Mouse (Mus musculus): ENCODE data around the gene Cpd. TPM values are rescaled to one million over a fixed set of nuclear protein-coding genes. Genes with fewer than 3 reads are reported as not detected.
A peak's percentile ranks its signal among the peaks of the same experiment; 100 is the strongest.

Gene Cpd
- total and polyA plus RNA-seq, 3 experiments, result 11.2 to 28.5 (median 27.7) TPM

DNA sequence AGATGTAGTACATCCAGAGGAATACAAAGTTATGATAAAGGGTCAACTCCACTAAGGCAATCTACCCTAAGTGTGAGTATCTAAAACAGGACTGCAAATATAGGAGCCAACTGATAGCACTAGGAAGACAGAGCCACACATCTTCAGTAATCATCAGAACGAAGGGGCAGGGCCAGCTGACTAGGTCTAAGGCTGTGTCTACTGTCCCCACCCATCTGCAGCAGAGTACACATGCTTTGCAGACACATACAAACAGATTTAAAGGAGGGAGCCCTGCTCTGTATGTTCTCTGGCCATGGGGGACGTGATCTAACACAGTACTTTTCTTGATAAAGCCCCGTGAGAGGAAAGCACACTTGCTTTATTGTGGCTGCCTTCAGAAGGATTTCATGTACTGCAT, 25.5 kb downstream of the Cpd start:
- no peak overlapping the region for H3K4me2 ChIP-seq (ENCODE audit: insufficient read depth, low read depth, poor library complexity, severe bottlenecking)
- no peak for DNase-seq (ENCODE audit: extremely low read depth)

DNA sequence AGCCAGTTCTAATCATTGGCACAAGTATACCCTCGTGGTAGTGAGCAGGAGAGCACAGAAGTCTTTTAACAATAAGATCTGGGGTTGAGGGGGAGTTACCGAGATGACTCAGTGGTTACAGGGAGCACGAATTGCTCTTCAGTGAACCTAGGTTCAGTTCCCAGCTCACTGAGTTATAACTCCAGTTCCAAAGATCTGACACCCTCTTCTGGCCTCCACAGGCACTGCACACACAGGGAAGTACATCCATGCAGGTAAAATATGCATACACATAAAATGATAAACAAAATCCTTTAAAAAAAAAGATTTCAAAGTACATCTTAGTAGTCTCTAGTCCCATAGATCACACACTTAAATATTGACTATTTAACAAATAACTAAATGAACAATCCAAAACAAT, 29.2 kb downstream of the Cpd start:
- no peak for DNase-seq (ENCODE audit: extremely low read depth)
- H3K9me3 ChIP-seq (replicated peaks; ENCODE audit: low read length), result peaks cover 2% of the 10 kb centered on the region
- no peak overlapping the region for H3K4me3 ChIP-seq (replicated peaks in 1 of 3; ENCODE audit: low read depth in 2 of 3, low read length in 2 of 3, poor library complexity in 1 of 3)
- in situ Hi-C loops (cut with MboI; ENCODE audit: low pct_ligation_motif_present, low pct_unique_long_range_greater_than_20kb, low sequenced_read_pairs) (no loop called here), dilution Hi-C loops (cut with MboI; ENCODE audit: extremely low pct_ligation_motif_present, extremely low pct_unique_long_range_greater_than_20kb, low sequenced_read_pairs) (no loop called here)
- H3K4me1 ChIP-seq (ENCODE audit: control insufficient read depth in 1 of 2, insufficient read depth in 2 of 2), result peaks cover 8 to 17% of the 10 kb centered on the region in 2 experiments; a peak in 3 of 4 replicates
- H3K4me2 ChIP-seq (ENCODE audit: insufficient read depth, low read depth, poor library complexity, severe bottlenecking), result no peak overlapping the region
- no peak for TF ChIP-seq MYC (IDR thresholded peaks at IDR 0.05; ENCODE audit: low read depth, low read length)
- TF ChIP-seq SMC3 (IDR thresholded peaks at IDR 0.05; ENCODE audit: low read depth, low read length), result peak; percentile 41
- no peak for TF ChIP-seq PAX5 (IDR thresholded peaks at IDR 0.05; ENCODE audit: low read length)
- peak; percentile 21 for TF ChIP-seq RAD21 (IDR thresholded peaks at IDR 0.05; ENCODE audit: low read depth, low read length)
- TF ChIP-seq EP300 (IDR thresholded peaks at IDR 0.05; ENCODE audit: low read length), result no peak
- TF ChIP-seq BHLHE40 (IDR thresholded peaks at IDR 0.05; ENCODE audit: low read depth, low read length), result no peak
- no peak for TF ChIP-seq USF2 (conservative IDR thresholded peaks at IDR 0.05; ENCODE audit: low read depth, low read length)
- TF ChIP-seq MXI1 (IDR thresholded peaks at IDR 0.05; ENCODE audit: low read depth, low read length), result no peak
- peak; percentile 7 to 48; a peak in 2 of 4 replicates for TF ChIP-seq CTCF (conservative IDR thresholded peaks at IDR 0.05 in 1 of 2, IDR thresholded peaks at IDR 0.05 in 1 of 2; ENCODE audit: low read depth in 2 of 2, low read length in 2 of 2)
- TF ChIP-seq MEF2A (IDR thresholded peaks at IDR 0.05; ENCODE audit: borderline replicate concordance, low read depth, low read length), result no peak
- no peak for TF ChIP-seq MAX (IDR thresholded peaks at IDR 0.05; ENCODE audit: low read length)
- TF ChIP-seq SIN3A (IDR thresholded peaks at IDR 0.05; ENCODE audit: low read length), result no peak
- TF ChIP-seq NRF1 (IDR thresholded peaks at IDR 0.05; ENCODE audit: low read depth, low read length), result no peak
- no peaks in the 10 kb centered on the region for H3K27me3 ChIP-seq (replicated peaks)
- H3K27ac ChIP-seq (ENCODE audit: insufficient read depth, low read depth), result no peak overlapping the region
- H3K36me3 ChIP-seq (replicated peaks in 1 of 2; ENCODE audit: control insufficient read depth in 1 of 2, insufficient read depth in 1 of 2, low read length in 1 of 2), result peaks cover 2 to 7% of the 10 kb centered on the region in 2 experiments
- no peak overlapping the region for H3K9ac ChIP-seq (ENCODE audit: insufficient read depth, low read depth)
- H3K79me2 ChIP-seq (replicated peaks; ENCODE audit: control insufficient read depth, extremely low read depth, insufficient read depth, poor library complexity, severe bottlenecking), result no peaks in the 10 kb centered on the region; the same call in 1 of the 2 replicates

More for the DNA sequence above, 25.5 kb downstream of the Cpd start:
- Histone ChIP-seq H3K27me3 (replicated peaks) (no peaks in the 10 kb centered on the region), H3K9ac (ENCODE audit: insufficient read depth, low read depth) (no peak overlapping the region), H3K4me3 (replicated peaks in 1 of 3; ENCODE audit: low read depth in 2 of 3, low read length in 2 of 3, poor library complexity in 1 of 3) (no peak overlapping the region), H3K79me2 (replicated peaks; ENCODE audit: control insufficient read depth, extremely low read depth, insufficient read depth, poor library complexity, severe bottlenecking) (no peaks in the 10 kb centered on the region), H3K4me1 (ENCODE audit: control insufficient read depth in 1 of 2, insufficient read depth in 2 of 2) (peaks cover 3 to 6% of the 10 kb centered on the region in 2 experiments; a peak in 2 of 4 replicates), H3K36me3 (replicated peaks in 1 of 2; ENCODE audit: control insufficient read depth in 1 of 2, insufficient read depth in 1 of 2, low read length in 1 of 2) (peaks cover 2 to 4% of the 10 kb centered on the region in 2 experiments), H3K9me3 (replicated peaks; ENCODE audit: low read length) (peaks cover 2% of the 10 kb centered on the region), H3K27ac (ENCODE audit: insufficient read depth, low read depth) (no peak overlapping the region)
- no peak for TF ChIP-seq MAX (IDR thresholded peaks at IDR 0.05; ENCODE audit: low read length)
- TF ChIP-seq JUND (conservative IDR thresholded peaks at IDR 0.05; ENCODE audit: low read depth, low read length), result no peak
- no peak for TF ChIP-seq MEF2A (IDR thresholded peaks at IDR 0.05; ENCODE audit: borderline replicate concordance, low read depth, low read length)
- no peak for TF ChIP-seq MAZ (IDR thresholded peaks at IDR 0.05; ENCODE audit: low read depth, low read length)
- TF ChIP-seq ETS1 (conservative IDR thresholded peaks at IDR 0.05; ENCODE audit: low read depth, low read length), result no peak
- no peak for TF ChIP-seq CHD1 (IDR thresholded peaks at IDR 0.05; ENCODE audit: low read depth, low read length)
- TF ChIP-seq PAX5 (IDR thresholded peaks at IDR 0.05; ENCODE audit: low read length), result no peak
- no peak for TF ChIP-seq IRF4 (IDR thresholded peaks at IDR 0.05; ENCODE audit: low read depth, low read length)
- TF ChIP-seq MYC (IDR thresholded peaks at IDR 0.05; ENCODE audit: low read depth, low read length), result no peak
- no peak for TF ChIP-seq ZKSCAN1 (IDR thresholded peaks at IDR 0.05; ENCODE audit: borderline replicate concordance, low read depth, low read length)
- TF ChIP-seq TBP (conservative IDR thresholded peaks at IDR 0.05; ENCODE audit: low read depth, low read length), result no peak
- TF ChIP-seq POLR2A (IDR thresholded peaks at IDR 0.05; ENCODE audit: low read depth, low read length), result no peak
- TF ChIP-seq USF2 (conservative IDR thresholded peaks at IDR 0.05; ENCODE audit: low read depth, low read length), result no peak
- no peak for TF ChIP-seq CTCF (conservative IDR thresholded peaks at IDR 0.05 in 1 of 2, IDR thresholded peaks at IDR 0.05 in 1 of 2; ENCODE audit: low read depth in 2 of 2, low read length in 2 of 2)
- no peak for TF ChIP-seq HCFC1 (IDR thresholded peaks at IDR 0.05; ENCODE audit: low read depth, low read length)
- no peak for TF ChIP-seq USF1 (IDR thresholded peaks at IDR 0.05; ENCODE audit: low read depth, low read length)
- TF ChIP-seq ZMIZ1 (IDR thresholded peaks at IDR 0.05; ENCODE audit: low read depth, low read length), result no peak
- no peak for TF ChIP-seq MAFK (IDR thresholded peaks at IDR 0.05; ENCODE audit: insufficient replicate concordance, low read length)
- in situ Hi-C loops (cut with MboI; ENCODE audit: low pct_ligation_motif_present, low pct_unique_long_range_greater_than_20kb, low sequenced_read_pairs) (no loop called here), dilution Hi-C loops (cut with MboI; ENCODE audit: extremely low pct_ligation_motif_present, extremely low pct_unique_long_range_greater_than_20kb, low sequenced_read_pairs) (no loop called here)

Data from CH12.LX (cell line).